Mouse (Mus musculus): ENCODE measurements around the gene Fam193a. TPM values are rescaled to one million over a fixed set of nuclear protein-coding genes. Genes with fewer than 3 reads are reported as not detected.

Fam193a gene
- total RNA-seq, 1 experiment from 2014 or later, result 40.7 TPM

- peak; percentile 62 for ATAC-seq (replicated peaks; ENCODE audit: insufficient number of reproducible peaks, low FRiP score, low TSS enrichment, poor library complexity, severe bottlenecking)
Observed at GRCm38 (mm10) chr5:34534776-34535581, 165.2 kb downstream of the Fam193a start.

DNA sequence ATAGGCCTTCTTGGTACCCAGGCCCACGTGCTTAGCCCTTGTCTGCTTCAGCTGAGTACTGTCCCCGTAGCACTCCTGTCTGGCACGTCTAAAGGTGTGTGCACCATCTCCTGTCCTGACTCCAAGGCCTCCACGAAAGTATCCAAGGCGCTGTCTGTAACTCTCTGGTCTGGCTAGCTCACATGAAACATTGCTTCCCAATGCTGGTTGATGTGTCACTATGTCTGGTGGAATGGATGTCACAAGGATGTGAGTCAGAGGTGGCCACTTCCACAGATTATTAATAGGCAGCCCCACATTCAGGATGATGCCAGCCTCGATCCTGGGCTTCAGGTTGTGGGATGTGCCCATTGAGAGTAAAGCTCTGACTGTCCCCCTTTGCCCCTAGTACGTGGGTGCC is 166.1 kb downstream of the Fam193a start:
- ATAC-seq (replicated peaks; ENCODE audit: insufficient number of reproducible peaks, low FRiP score, low TSS enrichment, poor library complexity, severe bottlenecking), result no peak

Other genes with a start within 250 kb of the Fam193a start
- gene Poln, start 200.5 kb upstream of the Fam193a start, total RNA-seq (2017), result 2.1 TPM in 1 of 3 replicates, not detected in the others
- 107 to 199 TPM (median 133 TPM) in 3 replicates for gene Haus3, start 200.4 kb upstream of the Fam193a start, total RNA-seq (2017)
- 43.8 to 81.5 TPM (median 57.1 TPM) in 3 replicates for gene Mxd4, start 182.2 kb upstream of the Fam193a start, total RNA-seq (2017)
- gene Zfyve28, start 81.5 kb upstream of the Fam193a start, total RNA-seq (2017), result 0.43 to 3.9 TPM (median 0.67 TPM) in 3 replicates
- 0.38 TPM in 1 of 3 replicates, not detected in the others for gene Cfap99, start 81.3 kb upstream of the Fam193a start, total RNA-seq (2017)
- gene Rnf4, start 33.6 kb upstream of the Fam193a start, total RNA-seq (2017), result 155 to 183 TPM (median 179 TPM) in 3 replicates
- 62.3 to 78.2 TPM (median 78.0 TPM) in 3 replicates for gene Tnip2, start 144.1 kb downstream of the Fam193a start, total RNA-seq (2017)
- gene Sh3bp2, start 155.9 kb downstream of the Fam193a start, total RNA-seq (2017), result 80.1 to 108 TPM (median 88.7 TPM) in 3 replicates
- 174 to 248 TPM (median 209 TPM) in 3 replicates for gene Add1, start 203.7 kb downstream of the Fam193a start, total RNA-seq (2017)

Data from monocyte, adult 5-6 weeks (primary cell).